Mouse (Mus musculus) lung, postnatal 36 days (tissue): ENCODE measurements around the gene Fam3c.

Source experiments
- DNase-seq: peaks from one replicate; pipeline ENCODE4 v3.0.0; 2022; ENCODE audit warnings: mixed read lengths

The Fam3c gene

GRCm38 (mm10) chr6:22356086-22356507, at the start of gene Fam3c:
Fam3c (minus strand) TSS chr6:22356243.
- DNase-seq, result peak; percentile 95

- no peak for DNase-seq
Observed at GRCm38 (mm10) chr6:22405021-22405420, 49.0 kb upstream of the Fam3c start.

DNA sequence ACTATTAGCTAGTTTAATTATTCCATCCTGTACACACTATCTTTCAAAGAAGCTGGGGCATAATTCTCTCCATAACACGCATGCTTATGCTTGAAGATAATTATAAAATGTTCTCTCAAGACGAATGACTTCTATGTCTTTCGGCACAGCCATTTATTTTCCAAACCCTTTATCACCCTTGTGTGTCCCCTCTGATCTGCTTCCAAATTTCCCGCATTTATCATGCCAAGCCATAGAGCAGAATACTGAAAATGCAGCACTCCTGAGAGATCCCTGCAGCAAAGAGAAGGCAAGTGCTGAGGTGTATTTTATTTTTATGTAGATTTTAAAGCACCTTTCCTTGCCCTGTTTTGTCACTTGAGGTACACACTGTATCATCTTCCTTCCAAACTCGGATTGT, 47.7 kb upstream of the Fam3c start:
- no peak for DNase-seq

DNA sequence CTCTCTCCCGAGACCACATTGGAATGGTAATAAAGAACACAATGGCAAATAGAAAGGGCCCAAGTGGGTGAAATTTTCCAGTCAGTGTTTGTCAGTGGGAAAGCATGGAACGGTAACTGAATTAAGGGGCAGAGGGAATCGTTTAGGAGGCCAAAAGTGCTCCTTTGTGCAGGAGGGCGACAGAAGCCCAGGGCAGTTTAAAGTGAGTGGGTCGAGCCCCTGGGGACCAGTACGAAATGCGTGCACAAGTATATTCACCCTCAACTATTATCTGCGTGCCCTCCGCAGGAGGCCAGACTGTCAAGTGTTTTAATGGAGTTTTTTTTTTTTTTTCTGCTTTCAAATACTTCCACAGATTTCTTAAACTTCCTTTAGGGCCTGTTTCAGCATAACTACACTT, 47.3 kb upstream of the Fam3c start:
- DNase-seq, result no peak

GRCm38 (mm10) chr6:22402548-22403164, 46.6 kb upstream of the Fam3c start:
- no peak for DNase-seq

DNA sequence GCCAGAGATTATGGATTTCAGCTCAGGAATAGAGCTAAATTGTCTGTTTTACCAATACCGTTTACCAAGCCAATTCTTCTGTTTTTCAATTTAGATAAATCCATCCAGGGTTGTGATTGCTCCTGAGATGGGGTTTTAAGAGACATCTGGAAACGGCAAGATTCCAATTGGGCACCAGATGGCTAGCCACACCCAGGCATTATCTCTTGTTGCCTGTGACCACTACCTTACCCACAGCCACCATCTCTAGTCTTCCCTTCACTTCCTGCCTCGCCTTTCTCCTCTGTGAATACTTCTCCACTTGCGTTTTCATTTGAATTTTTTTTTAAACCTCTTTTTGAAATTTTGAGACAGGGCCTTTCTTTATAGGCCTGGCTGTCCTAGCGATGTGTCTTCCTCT, 46.0 kb upstream of the Fam3c start:
- no peak for DNase-seq

DNA sequence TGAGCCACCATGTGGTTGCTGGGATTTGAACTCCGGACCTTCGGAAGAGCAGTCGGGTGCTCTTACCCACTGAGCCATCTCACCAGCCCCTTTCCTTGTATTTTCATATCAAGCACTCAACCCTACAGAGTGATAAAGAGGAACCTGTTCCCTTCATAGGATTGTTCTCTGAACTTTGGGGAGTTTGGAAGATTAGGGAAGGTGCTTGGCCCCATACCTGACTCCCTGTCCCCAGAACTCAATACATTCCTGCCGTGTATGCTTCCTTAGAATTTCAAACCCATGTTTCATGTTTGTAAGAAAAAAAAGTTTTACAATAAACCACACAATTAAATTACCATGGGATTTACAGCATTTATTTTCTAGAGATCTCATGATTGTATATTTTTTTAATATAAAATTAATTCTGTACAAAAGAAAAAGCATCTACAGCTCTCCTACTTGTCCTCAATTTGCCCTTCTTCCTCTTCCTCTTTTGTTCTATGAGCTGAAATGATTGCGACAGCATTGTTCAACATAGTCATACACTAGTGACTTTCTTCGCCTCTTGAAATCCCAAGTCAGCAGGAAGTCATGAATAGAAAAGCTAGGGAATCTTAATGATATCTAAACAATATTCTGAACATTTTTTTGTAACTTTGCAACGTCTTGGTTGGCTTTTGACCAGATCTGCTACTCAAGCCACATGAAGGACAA, 42.2 kb upstream of the Fam3c start:
- DNase-seq, result peak; percentile 21

DNA sequence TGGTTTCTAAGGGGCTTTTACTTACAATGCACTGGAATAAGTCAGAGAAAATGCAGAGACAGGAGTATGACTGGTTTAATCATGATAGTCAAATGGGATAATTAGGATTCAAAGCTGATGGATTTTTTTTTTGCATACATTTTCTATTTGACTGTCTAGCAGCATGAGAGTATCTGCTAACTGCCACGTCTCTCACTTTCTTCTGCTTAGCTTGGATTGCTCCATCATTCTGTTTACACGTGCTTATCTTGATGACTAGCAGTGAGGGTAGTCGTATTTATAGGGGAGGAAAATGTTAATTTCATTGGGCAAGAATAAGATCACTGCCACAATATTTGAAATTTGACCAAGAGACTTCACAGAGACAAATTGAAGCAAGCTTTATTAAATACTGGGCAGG, 39.2 kb upstream of the Fam3c start:
- DNase-seq, result no peak

GRCm38 (mm10) chr6:22390654-22391365, 34.8 kb upstream of the Fam3c start:
- DNase-seq, result no peak

DNA sequence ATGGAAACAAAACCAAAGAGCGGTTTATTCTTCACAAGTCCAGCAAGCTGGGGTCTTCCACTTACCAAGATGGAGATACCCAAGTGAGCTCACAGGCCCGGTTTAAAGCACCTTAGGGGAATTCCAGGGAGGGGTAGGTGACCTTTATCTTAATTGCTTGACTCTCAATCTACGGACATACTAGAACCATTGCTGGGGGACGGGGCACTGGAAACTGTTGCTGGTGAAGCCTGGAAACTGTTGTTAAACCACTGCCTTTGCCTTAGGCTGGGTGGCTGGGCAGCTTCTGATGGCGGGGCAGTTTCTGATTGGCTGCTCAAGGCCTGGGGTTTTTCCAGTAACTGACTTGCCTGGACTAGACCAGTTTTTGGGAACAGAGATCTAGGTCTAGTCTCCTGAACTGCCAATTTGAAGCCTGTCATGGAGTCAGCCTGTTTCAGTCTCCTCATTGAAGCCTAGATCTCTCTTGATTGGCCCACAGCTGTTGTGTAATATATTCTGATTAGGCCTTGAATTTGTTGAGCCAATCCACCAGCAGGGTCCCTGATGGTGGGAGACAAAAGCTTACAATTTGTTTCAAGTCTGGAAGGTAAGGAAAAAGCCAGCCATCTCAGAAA, 29.3 kb upstream of the Fam3c start:
- DNase-seq, result no peak

DNA sequence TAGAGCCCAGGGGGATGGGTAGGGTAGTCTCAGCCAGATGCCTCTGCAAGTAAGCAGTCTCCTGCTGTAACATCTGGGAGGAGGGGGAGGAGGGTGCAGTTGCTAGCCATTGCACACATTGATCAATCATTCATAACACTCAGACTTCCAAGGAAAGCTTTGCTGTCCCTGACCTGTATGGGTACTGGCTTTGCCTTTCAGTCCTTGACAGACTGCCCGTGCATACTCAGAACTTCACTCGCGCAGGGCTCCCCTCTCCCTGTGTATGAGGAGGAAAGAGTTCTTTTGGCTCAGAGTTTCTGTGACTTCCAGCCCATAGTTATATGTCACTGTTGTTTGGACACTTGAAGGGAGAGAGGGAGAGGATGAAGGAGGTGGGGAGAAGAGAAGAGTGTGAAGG, 24.2 kb upstream of the Fam3c start:
- DNase-seq, result no peak

- no peak for DNase-seq
Observed at GRCm38 (mm10) chr6:22379831-22380230, 23.8 kb upstream of the Fam3c start.

GRCm38 (mm10) chr6:22378462-22378861, 22.4 kb upstream of the Fam3c start:
- no peak for DNase-seq

- DNase-seq, result no peak
Observed at GRCm38 (mm10) chr6:22374791-22375190, 18.7 kb upstream of the Fam3c start.

DNA sequence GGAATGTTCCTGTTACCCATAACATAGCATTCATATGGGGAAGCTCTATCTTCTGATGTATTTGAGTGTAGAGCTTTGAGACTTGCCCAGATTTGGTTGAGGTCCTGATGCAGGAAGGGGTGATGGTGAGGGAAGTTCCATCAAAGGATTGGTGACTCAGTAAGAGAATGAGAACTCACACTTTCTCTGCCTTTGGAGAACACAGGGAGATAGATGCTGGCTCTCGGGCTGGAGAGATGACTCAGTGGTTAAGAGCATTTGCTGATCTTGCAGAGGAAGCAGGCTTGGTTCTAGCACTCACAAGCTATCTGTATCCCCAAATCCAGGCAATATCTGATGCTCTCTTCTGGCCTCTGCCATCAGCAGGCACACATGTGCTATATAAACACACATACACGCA, 17.4 kb upstream of the Fam3c start:
- no peak for DNase-seq

GRCm38 (mm10) chr6:22366977-22367376, 10.9 kb upstream of the Fam3c start:
- DNase-seq, result no peak

DNA sequence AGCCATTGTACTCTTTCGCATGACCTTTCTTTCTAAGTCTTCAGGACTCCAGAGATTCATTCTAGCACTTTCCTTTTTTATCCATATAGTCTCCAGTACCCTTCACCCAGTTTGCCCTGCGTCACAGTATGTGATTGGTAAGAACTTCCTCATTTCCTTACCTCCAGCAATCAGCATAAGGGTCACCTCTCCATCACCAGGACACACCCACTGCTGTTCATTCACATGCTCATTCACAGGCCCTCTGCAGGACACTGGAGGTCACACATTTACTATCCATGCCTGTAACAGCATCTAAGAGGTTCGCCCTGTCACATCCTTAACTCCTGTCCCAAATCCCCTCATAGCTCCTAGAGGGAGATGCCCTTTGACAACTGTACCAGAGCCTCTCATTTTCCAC, 7.5 kb upstream of the Fam3c start:
- peak; percentile 59 for DNase-seq

GRCm38 (mm10) chr6:22361941-22362340, 5.9 kb upstream of the Fam3c start:
- DNase-seq, result peak; percentile 46

GRCm38 (mm10) chr6:22359019-22359418, 3.0 kb upstream of the Fam3c start:
- no peak for DNase-seq

- DNase-seq, result no peak
Observed at GRCm38 (mm10) chr6:22357351-22357750, 1.3 kb upstream of the Fam3c start.

- no peak for DNase-seq
Observed at GRCm38 (mm10) chr6:22355396-22356085, 502 bp downstream of the Fam3c start.

- no peak for DNase-seq
Observed at GRCm38 (mm10) chr6:22354675-22355074, 1.4 kb downstream of the Fam3c start.

- DNase-seq, result no peak
Observed at GRCm38 (mm10) chr6:22354031-22354430, 2.0 kb downstream of the Fam3c start.
